Mouse (Mus musculus) limb, embryonic 15.5 days (tissue): ENCODE results near the gene Polr1d. TPM values are rescaled to one million over a fixed set of nuclear protein-coding genes. Genes with fewer than 3 reads are reported as not detected.

ENCODE experiments used
- ATAC-seq: fragments of 200-750 bp; cut with Nextera tagmentation; 2 replicates; pipeline ENCODE4 v1.8.0; 2017; ENCODE audit warnings: low read depth, moderate TSS enrichment; ENCODE audit not compliant: insufficient number of reproducible peaks, low FRiP score, low TSS enrichment
- H3K27ac ChIP-seq: fragments of 300-500 bp; sonication (generic); 2 replicates; pipeline ENCODE4 v1.5.1; 2015; ENCODE audit warnings: moderate library complexity, mild to moderate bottlenecking, inconsistent platforms
- H3K27me3 ChIP-seq: fragments of 300-500 bp; sonication (generic); 2 replicates; pipeline ENCODE4 v1.6.1; 2015; ENCODE audit warnings: inconsistent platforms
- H3K36me3 ChIP-seq: fragments of 300-500 bp; sonication (generic); 2 replicates; pipeline ENCODE4 v1.6.1; 2015; ENCODE audit warnings: inconsistent platforms
- H3K4me1 ChIP-seq: fragments of 300-500 bp; sonication (generic); 2 replicates; pipeline ENCODE4 v1.6.1; 2015; ENCODE audit warnings: inconsistent platforms
- H3K4me2 ChIP-seq: fragments of 300-500 bp; sonication (generic); 2 replicates; pipeline ENCODE4 v1.6.1; 2015; ENCODE audit warnings: mild to moderate bottlenecking, inconsistent platforms
- H3K4me3 ChIP-seq: fragments of 300-500 bp; sonication (generic); 2 replicates; pipeline ENCODE4 v1.5.1; 2015; ENCODE audit warnings: mild to moderate bottlenecking, inconsistent platforms
- H3K9ac ChIP-seq: fragments of 300-500 bp; sonication (generic); 2 replicates; pipeline ENCODE4 v1.6.1; 2015; ENCODE audit warnings: inconsistent platforms
- H3K9me3 ChIP-seq: fragments of 300-500 bp; sonication (generic); 2 replicates; pipeline ENCODE4 v1.6.1; 2016; ENCODE audit warnings: inconsistent platforms
- WGBS: fragments of 180-500 bp; shearing (Covaris S2); methylation state at CpG from one replicate; pipeline ENCODE4 v1.1.7; 2015; 5-methylcytosine and 5-hydroxymethylcytosine counted together
- polyA plus RNA-seq: library from polyadenylated mRNA; unstranded; fragments of >200 nt; fragmentation: Nextera tagmentation; extraction: Ambion mirVana; gene quantifications from 2 replicates; pipeline ENCODE4 v1.2.1, GENCODE M21; 2015

The Polr1d gene
- polyA plus RNA-seq, 1 experiment from 2014 or later = 145 TPM

DNA sequence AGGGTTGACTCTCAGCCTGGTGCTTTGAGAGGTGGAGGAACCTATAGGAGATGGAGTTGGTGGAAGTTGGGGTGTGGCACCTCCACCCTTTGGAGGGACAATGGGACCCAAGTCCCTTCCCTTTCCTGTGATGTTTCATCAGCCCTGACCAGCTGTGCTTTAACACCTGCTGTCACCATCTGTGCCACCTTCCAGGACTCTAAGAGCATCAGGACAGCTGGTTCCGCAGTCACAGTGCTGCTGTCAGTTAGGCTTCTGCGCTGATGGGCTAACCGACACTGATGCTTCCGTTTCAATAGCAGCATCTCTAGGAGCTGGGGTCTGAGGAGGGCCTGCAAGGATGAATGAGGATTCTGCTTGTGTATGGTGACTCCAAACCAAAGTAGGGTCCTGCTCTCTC is 19.7 kb downstream of the Polr1d start:
- Histone ChIP-seq H3K9me3 (no peaks in the 10 kb centered on the region), H3K9ac (no peak overlapping the region), H3K36me3 (peaks cover 12% of the 10 kb centered on the region; the same call in 1 of the 2 replicates), H3K27ac (no peak overlapping the region), H3K27me3 (no peaks in the 10 kb centered on the region), H3K4me1 (no peaks in the 10 kb centered on the region), H3K4me2 (no peak overlapping the region), H3K4me3 (no peak overlapping the region)
- no peak for ATAC-seq
- WGBS = 95% methylated on average over 4 of the region's 4 CpGs

DNA sequence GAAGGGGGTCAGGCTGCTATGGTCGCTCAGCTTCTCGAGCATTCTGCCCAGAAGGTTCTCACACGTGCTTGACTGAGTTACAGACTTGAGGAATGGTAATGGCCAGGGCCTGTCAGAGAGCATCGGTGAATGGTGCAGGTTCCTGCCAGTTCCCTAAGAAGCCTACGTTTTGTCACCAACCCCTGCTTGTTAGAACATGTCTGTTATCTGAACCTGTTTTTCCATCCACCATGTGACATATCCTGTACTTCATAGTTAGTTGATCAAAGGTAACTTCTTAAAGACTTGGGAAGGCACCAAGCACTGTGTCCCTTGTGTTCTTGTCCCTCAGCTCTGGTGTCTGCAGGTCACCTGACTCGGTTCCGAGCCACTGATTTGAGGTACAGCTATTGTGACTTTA is 21.8 kb downstream of the Polr1d start:
- no peaks in the 10 kb centered on the region for H3K4me1 ChIP-seq
- no peak overlapping the region for H3K4me3 ChIP-seq
- H3K4me2 ChIP-seq = no peak overlapping the region
- peaks cover 25% of the 10 kb centered on the region for H3K36me3 ChIP-seq
- H3K27ac ChIP-seq = peak overlapping the region; percentile 60; the same call in 1 of the 2 replicates
- no peak overlapping the region for H3K9ac ChIP-seq
- H3K27me3 ChIP-seq = no peaks in the 10 kb centered on the region
- no peak for ATAC-seq
- no peaks in the 10 kb centered on the region for H3K9me3 ChIP-seq
- WGBS = 71% methylated on average over 7 of the region's 7 CpGs

DNA sequence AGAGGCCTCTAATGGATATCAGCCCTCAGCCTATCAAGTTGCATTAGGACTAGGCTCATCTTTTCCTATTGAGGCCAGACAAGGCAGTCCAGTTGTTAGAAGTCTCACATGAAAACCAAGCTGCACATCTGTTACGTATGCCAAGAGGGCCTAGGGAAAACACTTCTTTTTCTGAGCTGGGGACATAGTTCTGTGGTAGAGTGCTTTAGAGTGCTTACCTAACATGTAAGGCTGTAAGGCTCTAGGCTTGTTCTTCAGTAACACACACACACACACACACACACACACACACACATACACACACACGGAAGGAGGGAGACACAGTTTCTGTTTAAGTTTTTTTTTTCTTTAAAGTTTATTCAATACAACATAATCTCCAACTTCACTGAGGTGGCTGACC is 23.3 kb downstream of the Polr1d start:
- no peak for ATAC-seq
- no peak overlapping the region for H3K9ac ChIP-seq
- no peak overlapping the region for H3K4me3 ChIP-seq
- no peaks in the 10 kb centered on the region for H3K4me1 ChIP-seq
- H3K27me3 ChIP-seq = no peaks in the 10 kb centered on the region
- H3K4me2 ChIP-seq = no peak overlapping the region
- 65% methylated on average over 2 of the region's 2 CpGs for WGBS
- no peaks in the 10 kb centered on the region for H3K9me3 ChIP-seq
- peaks cover 41% of the 10 kb centered on the region for H3K36me3 ChIP-seq
- H3K27ac ChIP-seq = no peak overlapping the region

DNA sequence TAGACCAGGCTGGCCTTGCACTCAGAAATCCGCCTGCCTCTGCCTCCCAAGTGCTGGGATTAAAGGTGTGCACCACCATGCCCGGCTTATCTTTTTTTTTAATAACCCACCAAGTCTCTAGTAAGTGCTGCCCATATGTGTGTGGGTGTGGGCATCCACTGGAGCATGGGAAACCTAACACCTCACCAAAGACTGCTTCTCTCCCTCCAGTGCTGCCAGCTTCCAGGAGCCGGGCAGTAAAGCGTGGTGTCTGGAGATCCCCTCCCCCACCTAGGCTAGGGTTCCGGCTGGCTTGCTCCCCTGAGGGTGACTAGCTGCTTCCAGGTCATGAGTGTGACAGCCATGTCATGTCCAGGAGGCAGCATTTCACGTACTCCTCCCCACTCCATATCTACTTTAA is 25.4 kb downstream of the Polr1d start:
- Histone ChIP-seq H3K4me3 (no peak overlapping the region), H3K9ac (no peak overlapping the region), H3K27me3 (no peaks in the 10 kb centered on the region), H3K27ac (no peak overlapping the region), H3K36me3 (peaks cover 54% of the 10 kb centered on the region), H3K9me3 (no peaks in the 10 kb centered on the region), H3K4me1 (no peaks in the 10 kb centered on the region), H3K4me2 (no peak overlapping the region)
- no peak for ATAC-seq
- 79% methylated on average over 6 of the region's 6 CpGs for WGBS

DNA sequence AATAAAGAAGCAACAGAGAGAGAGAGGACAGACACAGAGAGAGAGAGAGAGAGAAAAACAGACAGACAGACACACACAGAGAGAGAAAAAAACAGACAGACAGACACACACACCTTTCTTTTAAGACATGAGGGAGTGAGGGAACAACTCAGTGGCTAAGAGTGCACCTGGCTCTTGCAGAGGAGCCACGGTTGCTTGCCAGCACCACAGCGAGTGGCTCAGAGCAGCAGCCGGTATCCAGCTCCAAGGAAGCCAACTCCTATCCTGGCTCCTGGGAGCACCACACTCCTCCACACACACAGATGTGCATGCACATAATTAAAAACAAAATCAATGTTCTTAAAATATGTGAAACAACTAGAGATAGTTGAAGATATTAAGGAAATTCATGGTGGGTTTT is 30.4 kb downstream of the Polr1d start:
- Histone ChIP-seq H3K4me2 (no peak overlapping the region), H3K4me1 (no peaks in the 10 kb centered on the region), H3K4me3 (no peak overlapping the region), H3K27me3 (no peaks in the 10 kb centered on the region), H3K9ac (no peak overlapping the region), H3K36me3 (peaks cover 81% of the 10 kb centered on the region), H3K27ac (no peak overlapping the region), H3K9me3 (no peaks in the 10 kb centered on the region)
- 95% methylated on average over 3 of the region's 3 CpGs for WGBS
- ATAC-seq = no peak

DNA sequence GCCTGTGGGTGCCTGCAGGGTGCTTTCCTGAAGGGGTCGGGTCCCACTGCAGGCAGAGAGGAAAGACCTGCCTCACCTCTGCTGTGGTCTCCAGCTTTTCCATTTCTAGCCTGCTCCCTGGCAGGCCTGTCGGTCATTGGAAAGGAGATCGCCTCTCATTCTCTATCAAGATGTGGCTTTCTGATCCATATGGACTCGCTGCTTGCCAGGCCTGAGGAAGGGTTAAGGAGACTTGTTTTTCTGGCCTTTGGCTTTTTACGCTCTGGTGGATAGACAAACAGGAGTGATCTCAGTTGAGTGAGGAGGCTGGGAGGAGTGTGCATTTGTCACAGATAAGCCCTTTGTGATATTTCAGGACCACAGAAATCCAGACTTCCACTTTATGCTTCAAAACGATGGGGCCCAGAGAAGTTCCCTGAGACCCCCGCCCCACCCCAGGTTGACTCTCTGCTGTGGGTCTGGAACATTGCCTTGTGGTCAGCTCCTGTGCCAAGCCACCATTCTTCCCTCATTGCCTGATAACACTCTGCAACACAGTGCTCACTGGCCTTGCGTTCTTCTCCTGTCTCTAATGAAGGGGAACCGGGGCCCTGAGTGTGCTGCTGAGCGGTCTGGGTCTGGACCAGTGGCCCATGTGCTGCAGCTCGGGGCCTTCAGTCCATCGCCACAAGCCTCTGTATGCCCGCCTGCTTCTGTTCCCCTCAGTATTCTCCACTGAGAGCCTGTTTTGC is 32.2 kb downstream of the Polr1d start:
- Histone ChIP-seq H3K36me3 (peaks cover 79% of the 10 kb centered on the region), H3K4me1 (no peaks in the 10 kb centered on the region), H3K27me3 (no peaks in the 10 kb centered on the region), H3K9ac (no peak overlapping the region), H3K4me2 (no peak overlapping the region), H3K9me3 (no peaks in the 10 kb centered on the region), H3K27ac (no peak overlapping the region), H3K4me3 (no peak overlapping the region)
- ATAC-seq = no peak
- 90% methylated on average over 13 of the region's 13 CpGs for WGBS

DNA sequence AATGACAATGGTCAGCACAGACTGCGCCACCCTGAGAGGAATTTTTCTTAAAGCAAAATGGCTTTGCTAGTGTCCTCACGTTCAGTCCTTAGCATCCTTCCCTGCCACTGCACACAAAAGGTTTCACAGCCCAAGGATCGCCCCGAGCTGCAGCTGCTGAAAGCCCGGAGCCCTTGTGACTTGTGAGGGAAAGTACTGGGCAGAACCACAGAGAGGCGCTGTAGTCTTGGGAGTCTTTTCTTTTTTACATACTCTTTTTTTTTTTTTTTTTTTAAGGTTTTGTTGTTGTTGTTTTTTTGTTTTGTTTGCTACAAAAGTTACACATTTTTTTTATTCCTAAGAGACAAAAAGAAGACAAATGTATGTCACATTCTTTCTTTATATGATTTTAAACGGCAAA is 37.9 kb downstream of the Polr1d start:
- 81% methylated on average over 7 of the region's 7 CpGs for WGBS
- H3K4me2 ChIP-seq = no peak overlapping the region
- no peaks in the 10 kb centered on the region for H3K9me3 ChIP-seq
- H3K27me3 ChIP-seq = no peaks in the 10 kb centered on the region
- H3K9ac ChIP-seq = no peak overlapping the region
- no peak overlapping the region for H3K27ac ChIP-seq
- no peak for ATAC-seq
- H3K4me3 ChIP-seq = no peak overlapping the region
- peaks cover 31% of the 10 kb centered on the region for H3K36me3 ChIP-seq
- H3K4me1 ChIP-seq = no peaks in the 10 kb centered on the region

DNA sequence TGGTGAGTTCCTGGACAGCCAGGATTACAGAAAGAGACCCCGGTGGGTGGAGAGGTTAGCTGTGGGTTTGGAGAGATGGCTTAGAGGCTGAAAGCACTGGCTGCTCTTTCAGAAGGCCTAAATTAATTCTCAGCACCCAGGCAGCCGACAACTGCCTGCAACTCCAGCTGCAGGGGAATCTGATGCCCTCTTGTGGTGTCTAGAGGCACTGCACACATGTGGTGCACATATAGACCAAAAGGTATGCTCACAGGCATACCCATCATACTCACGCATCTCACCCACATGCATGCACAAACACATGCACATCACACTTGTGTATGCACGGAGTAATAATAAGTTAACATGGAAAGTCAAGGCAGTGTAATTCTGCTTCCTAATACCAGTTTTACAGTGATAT is 38.8 kb downstream of the Polr1d start:
- 98% methylated on average over 4 of the region's 4 CpGs for WGBS
- Histone ChIP-seq H3K9me3 (no peaks in the 10 kb centered on the region), H3K27ac (no peak overlapping the region), H3K4me3 (no peak overlapping the region), H3K36me3 (peaks cover 24% of the 10 kb centered on the region), H3K27me3 (no peaks in the 10 kb centered on the region), H3K4me1 (no peaks in the 10 kb centered on the region), H3K4me2 (no peak overlapping the region), H3K9ac (no peak overlapping the region)
- ATAC-seq = no peak

DNA sequence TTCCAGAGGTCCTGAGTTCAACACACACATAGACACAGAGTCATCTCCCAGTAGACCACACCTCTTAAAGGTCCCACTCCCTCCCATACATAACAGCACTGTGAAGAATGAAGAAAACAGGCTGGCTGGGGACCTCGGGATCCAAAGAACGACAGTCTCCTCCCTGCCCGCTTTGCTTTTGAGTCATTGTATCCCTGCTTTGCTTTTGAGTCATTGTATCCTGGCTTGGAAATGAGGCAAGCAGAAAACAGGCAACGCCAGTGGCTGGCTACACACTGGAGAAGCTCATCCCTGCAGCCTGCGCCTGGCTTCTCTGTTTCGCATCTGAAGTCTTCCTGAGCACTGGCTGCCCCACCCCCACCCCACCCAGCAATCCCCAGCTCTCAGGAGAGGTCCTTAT is 40.2 kb downstream of the Polr1d start:
- Histone ChIP-seq H3K27ac (no peak overlapping the region), H3K36me3 (peaks cover 15% of the 10 kb centered on the region), H3K9me3 (no peaks in the 10 kb centered on the region), H3K27me3 (no peaks in the 10 kb centered on the region), H3K4me1 (no peaks in the 10 kb centered on the region), H3K4me3 (no peak overlapping the region), H3K4me2 (no peak overlapping the region), H3K9ac (no peak overlapping the region)
- 33% methylated on average over 6 of the region's 6 CpGs for WGBS
- ATAC-seq = no peak

DNA sequence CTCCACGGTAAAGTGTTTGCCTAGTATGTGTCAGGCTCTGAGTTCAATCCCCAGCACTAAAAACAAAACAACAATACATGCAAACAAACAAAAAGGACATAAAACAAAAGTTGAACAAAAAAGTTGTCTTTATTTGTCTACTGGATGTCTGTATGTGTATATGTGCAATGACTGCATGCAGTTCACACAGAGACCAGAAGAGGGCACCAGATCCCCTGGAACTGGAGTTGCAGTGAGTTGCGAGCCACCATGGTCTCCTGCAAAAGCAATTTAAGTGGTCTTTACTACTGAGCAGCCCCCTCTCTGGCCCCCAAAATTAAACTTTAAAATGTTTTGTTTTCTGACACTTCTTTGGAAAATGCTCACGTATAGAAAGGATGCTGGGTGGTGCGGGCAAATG is 44.3 kb downstream of the Polr1d start:
- H3K4me1 ChIP-seq = 0 out of 2 replicates have a peak, but pooled peaks cover 2% of the 10 kb centered on the region
- H3K36me3 ChIP-seq = no peaks in the 10 kb centered on the region
- H3K27ac ChIP-seq = no peak overlapping the region
- no peak for ATAC-seq
- H3K4me2 ChIP-seq = no peak overlapping the region
- H3K27me3 ChIP-seq = no peaks in the 10 kb centered on the region
- no peak overlapping the region for H3K9ac ChIP-seq
- no peaks in the 10 kb centered on the region for H3K9me3 ChIP-seq
- 93% methylated on average over 4 of the region's 4 CpGs for WGBS
- no peak overlapping the region for H3K4me3 ChIP-seq

DNA sequence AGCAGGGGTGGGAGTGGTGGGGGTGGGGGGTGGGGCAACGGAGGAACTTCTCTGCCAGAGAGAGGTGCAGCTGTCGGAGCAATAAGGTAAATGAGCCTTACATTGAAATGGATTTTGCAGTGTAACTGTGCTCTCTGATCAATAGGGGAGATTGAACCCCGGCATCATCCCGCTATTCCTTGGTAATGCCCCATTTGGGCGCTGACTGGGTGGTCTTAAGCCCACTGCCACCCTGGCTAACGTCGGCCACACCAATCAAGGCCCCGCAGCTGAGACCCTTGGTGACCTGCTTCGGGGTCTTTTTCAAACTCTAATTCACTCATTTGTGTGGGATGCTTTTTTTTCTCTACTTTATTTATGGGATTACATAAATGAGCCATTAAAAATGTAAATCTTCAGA is 47.9 kb downstream of the Polr1d start:
- Histone ChIP-seq H3K36me3 (no peaks in the 10 kb centered on the region), H3K9ac (no peak overlapping the region), H3K27me3 (no peaks in the 10 kb centered on the region), H3K4me3 (no peak overlapping the region), H3K4me2 (no peak overlapping the region), H3K9me3 (no peaks in the 10 kb centered on the region), H3K27ac (no peak overlapping the region), H3K4me1 (0 out of 2 replicates have a peak, but pooled peaks cover 2% of the 10 kb centered on the region)
- no peak for ATAC-seq
- 57% methylated on average over 9 of the region's 9 CpGs for WGBS

DNA sequence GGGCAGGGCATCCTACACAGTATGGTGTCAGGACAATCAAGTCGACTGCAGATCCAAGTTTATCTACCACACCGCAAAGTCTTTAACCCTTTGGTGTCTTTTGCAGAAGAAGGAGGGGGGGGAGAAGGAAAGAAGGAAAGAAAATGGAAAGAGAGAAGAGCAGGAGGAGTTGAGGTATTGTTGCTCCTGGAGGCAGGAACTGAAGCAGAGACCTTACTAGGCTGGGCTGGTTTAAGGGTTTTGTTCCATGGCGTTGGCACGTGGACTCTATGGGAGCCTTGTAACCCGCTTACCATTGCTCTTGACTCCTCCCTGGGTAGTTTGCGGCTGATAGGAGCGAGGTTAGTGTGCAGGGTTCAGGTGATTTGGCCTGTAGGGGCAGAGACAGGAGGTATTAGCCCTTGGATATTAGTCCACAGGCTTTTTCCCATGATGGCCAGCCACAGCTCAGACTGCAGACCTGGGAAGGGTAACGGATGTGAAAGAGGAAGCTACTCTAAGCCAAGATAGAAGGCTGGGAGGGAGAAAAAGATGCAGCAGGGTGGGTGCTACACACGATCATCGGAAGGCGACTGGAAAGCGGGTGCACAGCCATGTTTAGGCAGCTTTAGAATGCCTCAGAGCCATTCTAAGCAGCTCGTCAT is 48.8 kb downstream of the Polr1d start:
- Histone ChIP-seq H3K4me1 (0 out of 2 replicates have a peak, but pooled peaks cover 2% of the 10 kb centered on the region), H3K36me3 (no peaks in the 10 kb centered on the region), H3K4me3 (no peak overlapping the region), H3K27ac (no peak overlapping the region), H3K9me3 (no peaks in the 10 kb centered on the region), H3K9ac (no peak overlapping the region), H3K4me2 (no peak overlapping the region), H3K27me3 (no peaks in the 10 kb centered on the region)
- no peak for ATAC-seq
- WGBS = 88% methylated on average over 13 of the region's 13 CpGs
